Mouse (Mus musculus) adrenal gland (tissue): Measurements from ENCODE around the gene Msi2.

ENCODE experiments used
- intact Hi-C: fragments of 180-260 bp; cut with DNase I; formaldehyde crosslinking; loops from one replicate; pipeline ENCODE4 v1.15.1; 2025

Gene Msi2

DNA sequence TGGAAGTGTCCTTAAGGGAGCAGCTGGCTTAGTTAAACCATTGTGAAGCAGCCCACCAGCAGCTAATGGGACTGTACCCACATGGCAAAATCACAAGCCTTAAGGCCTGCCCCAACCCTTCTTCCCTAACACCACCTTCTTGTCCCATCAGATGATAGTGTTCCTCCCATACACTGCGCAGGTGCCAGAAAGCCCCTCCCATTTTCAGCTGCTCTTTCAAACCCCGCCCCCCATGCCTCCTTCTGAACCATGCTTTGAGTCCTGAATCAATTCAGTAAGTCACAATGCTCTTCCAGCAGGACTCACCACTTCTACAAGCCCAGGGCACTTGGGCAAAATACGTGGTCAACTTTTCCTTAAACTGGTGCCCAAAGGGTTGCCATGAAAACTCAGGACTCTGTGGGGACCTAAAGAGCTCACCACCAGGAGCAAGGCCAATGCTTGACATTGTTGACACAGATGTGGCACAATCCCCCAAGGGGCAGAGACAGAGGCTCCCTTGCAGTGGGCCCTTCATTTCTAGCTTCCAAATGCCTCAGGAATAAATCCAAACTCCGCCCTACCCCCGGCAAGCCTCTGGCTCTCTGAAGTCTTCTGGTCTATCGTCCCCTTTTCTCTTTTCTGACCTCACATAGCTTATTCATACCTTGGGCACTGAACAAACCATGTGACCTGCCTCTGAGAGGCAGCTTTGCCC, 169.3 kb downstream of the Msi2 start:
- intact Hi-C loops = no loop called here

DNA sequence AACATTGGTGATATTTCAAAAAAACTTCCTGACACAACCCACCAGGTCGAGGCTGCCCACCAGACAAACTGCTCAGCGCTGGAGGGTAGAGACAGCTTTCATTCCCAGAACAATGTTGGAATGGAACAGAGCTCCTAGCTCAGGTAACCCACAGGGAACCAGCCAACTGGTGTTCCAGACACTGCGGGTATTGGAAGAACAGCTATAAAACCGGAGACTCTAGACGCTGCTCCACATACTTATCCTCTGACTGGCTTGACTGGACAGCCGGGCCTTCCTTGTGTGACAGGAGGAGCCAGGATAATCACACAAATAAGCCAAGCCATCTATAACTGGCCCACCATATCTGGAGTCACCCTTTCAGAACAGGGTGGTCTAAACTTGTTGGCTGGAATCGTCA, 169.9 kb downstream of the Msi2 start:
- intact Hi-C loops = no loop called here

DNA sequence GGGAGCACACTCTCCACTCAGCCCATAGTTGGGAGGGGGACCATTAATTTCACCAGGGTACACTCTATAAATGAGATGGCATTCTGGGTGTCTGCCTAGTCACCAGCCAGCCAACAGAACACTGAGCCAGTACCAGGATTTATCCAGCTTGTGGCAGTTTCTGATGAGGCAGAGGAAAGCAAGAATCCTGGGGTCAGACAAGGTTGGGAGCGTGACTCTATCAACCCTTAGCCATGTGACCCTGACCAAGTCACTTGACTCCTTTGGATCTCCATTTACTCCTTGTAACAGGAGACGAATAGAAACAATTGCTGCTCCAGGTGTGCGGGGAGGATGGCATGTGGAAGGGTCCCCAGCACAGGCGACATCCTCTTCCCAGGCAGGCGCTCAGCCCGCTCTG, 174.5 kb downstream of the Msi2 start:
- intact Hi-C loops = loop anchor here (5.0 kb wide), 1 partner anchor 279 kb away; no protein-coding TSS in a partner anchor

DNA sequence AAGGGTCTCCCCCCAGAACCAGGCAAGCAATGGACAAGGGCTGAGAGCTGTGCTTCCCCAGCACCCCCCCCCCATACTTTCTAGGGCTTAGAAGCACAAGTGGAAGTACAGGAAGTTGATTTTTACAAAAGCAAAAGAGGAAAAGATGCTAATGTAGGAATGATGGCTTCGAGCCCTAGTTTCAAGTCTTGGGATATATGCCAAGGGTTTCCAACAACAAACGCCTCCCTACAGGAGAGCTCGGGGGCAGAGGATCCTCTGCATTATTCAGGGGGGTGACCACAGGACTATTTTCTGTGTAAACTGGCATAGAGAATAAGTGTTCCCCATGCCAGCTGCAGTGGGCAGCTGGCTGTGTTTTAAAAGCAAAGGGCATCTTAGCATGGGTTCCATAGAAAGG, 175.5 kb downstream of the Msi2 start:
- intact Hi-C loops = loop anchor here (5.0 kb wide), 1 partner anchor 279 kb away; no protein-coding TSS in a partner anchor

DNA sequence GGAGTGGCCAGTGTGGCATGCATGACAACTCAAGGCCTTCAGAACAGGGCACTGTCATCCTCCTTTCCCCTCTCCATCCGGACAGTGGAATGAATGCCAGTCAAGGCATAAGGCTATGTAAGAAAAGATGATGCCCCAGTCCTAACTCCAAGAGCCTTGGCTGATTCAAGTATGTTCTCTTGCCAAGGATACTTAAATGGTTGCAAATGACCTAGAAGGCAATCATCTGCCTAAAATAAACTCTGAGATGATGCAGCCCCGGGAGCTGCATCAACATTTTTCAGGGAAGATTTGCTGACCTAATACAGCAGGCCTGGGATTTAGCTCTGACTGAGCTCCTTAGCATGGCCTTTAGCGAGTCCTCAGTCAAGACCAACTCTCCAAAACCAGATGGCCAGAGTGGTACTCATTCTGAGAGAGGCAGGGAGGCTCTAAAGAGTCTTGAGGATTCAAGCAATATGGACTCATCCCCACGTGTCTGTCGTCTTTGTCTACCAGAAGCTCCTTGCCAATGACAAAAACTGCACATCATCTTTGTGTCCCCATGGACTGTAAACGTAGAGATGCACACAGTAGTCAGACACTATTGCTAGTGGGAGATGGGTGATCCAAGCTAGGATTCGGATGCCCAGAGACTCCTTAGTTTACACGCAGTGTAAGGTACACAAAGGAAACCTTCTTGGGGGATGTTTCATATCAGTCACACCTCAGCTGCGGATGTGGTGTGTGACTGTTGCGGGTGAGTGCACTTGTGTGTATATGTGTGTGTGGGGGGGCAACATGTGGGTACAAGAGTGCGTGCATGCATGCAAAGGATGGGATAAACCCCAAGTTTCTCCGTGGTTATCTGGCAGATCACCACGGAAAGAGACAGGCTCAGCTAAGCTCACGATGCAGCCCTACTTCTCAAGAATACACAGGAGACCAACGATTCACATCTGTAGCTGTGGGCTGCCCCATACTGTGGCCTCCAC, 176.4 kb downstream of the Msi2 start:
- intact Hi-C loops = loop anchor here (5.0 kb wide), 1 partner anchor 280 kb away; no protein-coding TSS in a partner anchor

DNA sequence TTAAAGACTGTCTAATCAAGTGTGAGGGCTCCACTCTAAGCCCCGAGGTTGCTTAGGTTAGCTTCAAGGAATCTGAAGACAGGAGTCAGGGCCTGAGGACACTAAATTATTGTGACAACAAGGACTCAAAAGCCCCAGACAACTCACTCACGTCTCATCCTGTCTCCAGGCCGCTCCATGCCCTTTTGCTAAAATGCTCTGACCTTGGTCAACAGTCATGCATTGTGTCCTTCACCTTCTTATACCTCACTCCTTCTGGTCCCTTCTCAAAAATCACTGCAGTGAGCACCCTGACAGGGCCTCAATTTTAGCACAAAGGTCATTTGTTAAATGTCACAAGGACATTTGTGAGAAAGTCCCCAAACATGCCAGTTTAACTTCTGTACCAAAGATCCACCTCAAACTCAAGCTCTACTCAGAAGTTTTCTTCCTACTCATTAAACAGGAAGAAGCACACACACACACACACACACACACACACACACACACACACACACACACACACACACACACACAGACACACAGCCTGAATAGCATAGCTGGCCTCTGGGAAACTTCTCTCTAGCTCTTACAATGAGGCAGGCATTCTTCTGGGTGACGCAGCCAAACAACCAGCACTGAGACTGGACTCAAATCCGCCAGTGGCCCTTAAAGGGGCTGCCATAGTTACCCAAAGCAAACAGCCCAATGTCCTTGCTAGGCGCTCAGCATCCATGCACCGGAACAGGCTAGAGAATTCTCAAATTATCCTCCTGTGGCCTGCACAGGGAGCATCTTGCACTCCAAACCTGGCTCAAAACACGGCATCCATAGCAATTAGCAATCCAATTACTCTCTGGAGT, 178.5 kb downstream of the Msi2 start:
- intact Hi-C loops = loop anchor here (5.0 kb wide), 1 partner anchor 282 kb away; no protein-coding TSS in a partner anchor

DNA sequence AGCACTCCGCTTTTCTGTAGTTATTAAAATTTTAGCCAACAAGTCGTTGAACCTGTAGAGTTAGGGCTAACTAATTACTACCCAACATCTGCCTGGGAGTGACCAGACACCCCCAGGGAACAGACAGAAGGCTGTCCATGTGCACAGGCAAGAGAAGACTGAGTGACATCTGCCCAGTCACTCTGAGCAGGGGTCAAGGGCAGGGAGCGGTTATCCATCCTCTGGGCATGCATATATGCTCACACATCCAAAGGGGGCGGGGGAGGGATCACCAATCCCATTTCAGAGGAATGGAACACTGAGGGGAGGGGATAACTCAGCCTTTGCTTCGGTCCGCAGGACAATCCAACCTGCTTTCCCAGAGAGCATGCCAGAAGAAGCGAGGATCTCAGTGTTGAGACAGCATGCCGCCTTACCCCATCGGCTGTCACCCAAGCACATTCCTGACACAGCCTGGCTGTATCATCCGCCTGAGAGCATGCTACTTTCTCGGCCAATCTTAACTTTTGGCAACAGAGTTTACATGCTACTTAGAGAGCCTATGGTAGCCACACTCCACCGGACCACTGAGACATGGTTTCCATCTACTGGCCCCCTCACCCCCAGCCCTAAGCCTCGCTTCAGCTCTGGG, 179.5 kb downstream of the Msi2 start:
- intact Hi-C loops = no loop called here

DNA sequence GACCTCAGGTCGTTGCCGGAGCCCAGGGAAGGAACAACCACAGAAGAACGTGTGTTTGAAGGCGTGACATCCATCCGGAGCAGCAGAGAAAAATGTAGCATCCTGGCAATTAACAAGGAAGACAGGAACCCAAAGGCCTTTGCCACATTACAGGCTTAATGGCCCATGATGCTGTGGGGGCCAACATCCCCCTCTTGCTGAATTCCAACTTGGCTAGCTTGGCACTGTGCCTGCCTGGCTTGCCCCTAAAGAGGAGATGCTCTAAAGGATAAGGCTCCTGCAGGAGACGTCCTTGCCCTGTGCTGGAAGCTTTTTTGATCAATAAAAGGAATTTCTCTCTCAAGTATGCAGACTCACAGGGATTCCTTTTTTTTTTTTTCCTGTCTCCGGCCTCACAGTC, 181.0 kb downstream of the Msi2 start:
- intact Hi-C loops = no loop called here

DNA sequence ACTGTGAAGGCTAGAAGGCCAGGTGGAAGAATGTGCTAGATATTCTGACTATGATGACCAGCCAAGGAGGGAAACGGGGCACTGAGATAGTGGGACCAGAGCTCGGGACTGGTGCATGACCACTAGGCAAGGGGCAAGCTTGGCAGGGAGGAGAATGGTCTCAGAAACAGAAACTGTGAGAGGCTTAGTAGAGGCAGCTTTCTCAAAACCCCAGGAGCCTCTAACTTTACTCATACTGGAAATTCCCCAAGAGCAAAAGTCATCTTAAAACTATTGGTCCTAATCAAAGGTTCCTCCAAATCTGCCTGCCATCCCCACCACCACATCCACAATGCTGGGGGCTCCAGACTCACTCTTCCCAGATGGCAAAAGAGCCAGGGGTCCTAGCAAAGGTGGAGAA, 181.5 kb downstream of the Msi2 start:
- intact Hi-C loops = no loop called here

DNA sequence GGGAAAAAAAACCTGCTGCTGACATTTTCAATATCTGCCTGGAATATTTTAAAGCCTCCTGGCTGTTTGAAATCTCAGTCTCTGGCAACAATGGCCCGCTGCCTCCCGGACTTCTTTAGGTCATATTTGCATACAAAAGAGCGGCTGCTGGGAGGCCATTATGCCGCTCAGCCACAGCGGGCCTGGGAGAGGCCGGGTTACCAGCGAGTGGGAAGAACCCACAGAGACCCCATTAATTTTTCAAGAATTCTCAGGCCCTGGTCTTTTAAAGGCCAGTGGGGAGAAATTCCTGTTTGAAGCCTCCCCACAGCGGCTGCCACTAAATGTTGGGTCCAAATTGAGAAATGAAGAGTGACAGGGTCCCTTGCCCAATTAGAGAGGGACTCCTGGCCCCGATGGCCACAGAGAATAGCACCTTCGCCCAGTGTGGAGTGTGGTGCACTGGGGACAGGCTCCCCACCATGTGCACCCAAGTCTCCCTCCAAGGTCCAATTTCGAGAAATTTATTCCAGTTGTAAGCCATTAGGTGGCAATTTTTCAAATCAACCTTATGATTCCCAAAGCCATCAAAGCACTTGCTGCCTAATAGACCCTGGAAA, 183.9 kb downstream of the Msi2 start:
- intact Hi-C loops = no loop called here

DNA sequence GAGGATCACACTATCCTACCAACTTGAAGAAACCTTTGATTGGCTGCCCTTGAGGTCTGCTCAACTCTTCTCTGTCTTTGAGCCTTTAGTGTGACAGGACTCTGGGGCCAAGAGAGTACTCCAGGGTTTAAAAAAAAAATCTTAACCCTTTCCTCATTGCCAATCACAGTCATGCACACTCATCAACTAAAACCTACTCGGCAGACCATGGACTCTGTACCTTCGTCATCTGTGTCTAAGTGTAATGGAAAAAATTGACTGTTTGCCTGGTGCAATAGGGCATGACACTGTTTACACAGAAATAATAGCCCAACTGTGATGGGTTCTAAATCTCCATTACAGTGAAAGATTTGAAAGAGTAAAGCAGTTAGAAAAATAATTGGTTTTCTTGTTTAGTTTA, 186.3 kb downstream of the Msi2 start:
- intact Hi-C loops = no loop called here

DNA sequence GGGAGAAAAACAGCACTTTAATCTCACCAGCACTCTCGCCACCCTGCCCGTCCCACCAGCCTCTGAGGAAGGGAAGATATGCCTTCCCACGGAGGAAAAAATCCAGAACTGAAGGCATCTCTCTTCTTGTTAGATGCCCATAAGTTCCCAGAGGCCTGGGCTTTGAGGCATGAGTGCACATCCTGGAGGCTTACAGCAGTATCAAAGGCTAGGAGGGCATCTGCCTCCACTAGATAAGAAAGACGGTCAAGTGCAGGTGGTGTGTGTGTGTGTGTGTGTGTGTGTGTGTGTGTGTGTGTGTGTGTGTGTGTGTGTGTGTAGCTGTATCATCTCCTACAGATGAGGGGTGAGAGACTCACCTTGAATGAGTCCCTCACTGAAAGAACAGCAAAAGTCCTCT, 188.3 kb downstream of the Msi2 start:
- intact Hi-C loops = no loop called here

DNA sequence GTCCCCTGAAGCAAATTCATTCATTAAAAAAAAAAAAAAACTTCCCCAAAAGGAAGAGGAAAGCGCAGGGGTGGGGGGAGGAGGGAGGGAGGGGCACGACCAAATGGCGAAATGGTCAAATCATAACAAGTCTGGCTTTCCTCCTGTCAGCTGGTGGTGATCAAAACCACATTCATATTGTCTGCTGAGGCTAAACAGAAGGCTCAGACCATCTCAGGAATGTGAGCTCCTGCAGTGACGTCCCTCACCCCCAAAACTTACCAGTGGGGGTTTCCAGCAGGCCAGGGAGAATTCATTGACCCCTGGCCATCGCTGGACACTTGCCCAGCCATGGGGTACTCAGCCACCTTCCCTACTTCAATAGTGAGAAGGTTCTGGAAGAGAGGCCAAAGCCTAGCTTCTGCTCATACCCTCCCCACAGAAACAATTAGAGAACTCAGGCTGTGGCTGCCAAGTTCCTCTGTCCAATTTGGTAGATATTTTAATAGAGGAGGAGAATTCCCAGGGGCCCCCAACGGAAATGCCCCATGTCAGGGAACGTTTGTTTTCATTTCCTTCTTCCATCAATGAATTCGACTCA, 189.7 kb downstream of the Msi2 start:
- intact Hi-C loops = no loop called here

DNA sequence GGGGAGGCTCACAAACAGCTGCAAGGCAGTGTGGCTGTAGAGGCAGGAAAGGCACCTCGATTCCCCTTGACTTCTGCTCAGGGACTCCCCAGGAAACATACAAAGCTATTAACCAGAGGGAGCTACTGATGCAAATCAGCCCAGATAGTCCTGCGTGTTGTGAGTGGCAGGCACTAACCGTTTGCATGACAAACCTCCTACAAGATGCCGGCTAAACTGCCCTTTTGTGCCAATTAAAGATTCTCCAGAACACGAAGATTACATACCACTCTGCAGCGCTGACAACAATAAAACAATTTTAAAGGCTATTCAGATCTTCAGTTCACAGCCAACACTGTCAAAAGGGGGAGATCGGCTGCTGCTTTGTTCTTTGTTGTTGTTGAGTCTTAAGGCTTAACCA, 191.6 kb downstream of the Msi2 start:
- intact Hi-C loops = no loop called here

DNA sequence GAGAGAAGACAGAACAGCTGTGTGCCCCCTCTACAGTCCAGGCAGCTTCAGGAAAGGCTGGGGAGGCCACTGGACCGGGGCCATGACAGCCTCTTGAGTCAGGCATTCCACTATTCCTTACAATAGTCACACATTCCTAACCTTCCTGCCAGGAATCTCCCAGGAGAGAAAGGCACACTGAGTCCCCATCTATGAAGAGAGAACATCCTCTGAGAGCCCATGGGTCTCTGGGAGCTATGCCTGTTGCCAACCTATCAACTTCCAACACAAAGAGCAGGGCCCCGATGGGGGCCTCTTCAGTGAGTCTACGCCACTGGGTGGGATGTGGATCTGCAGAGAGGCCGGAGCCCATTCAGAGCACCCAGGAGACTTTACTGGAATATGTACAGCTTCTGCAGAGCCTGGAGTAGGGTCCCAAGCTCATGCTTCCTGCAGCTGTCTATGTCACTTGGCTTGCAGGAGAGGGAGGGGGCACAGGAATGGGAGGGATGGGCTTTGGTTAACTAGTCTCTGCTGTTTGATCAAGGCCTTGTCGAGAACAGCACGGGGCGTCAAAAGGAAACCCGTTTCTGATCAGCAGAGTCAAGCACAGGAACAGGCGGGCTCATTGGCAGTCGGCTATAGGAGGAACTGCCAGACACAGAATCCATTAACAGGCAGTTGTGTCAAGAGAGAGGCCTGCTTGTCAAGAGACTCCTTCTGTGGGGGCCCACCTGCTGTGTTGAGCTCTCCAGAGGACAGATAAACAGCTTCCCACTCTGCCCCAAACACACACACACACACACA, 193.3 kb downstream of the Msi2 start:
- intact Hi-C loops = no loop called here

DNA sequence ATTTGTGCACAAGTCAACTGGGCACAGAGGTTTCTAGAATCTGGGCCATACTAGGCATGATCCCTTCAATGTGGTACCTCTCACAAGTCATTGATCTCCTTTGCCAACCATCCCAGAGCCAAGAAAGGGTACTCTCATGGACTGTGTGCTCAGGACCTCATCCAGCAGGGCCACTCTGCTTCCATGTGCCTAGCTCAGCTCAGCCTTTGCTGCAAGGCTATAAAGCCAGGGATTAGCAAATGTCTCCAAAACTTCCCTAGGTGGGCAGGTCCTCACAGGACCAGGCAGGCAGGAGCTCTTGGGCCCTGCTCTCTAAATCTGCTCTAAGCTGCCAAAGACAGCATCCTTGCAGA, 193.9 kb downstream of the Msi2 start:
- intact Hi-C loops = no loop called here

DNA sequence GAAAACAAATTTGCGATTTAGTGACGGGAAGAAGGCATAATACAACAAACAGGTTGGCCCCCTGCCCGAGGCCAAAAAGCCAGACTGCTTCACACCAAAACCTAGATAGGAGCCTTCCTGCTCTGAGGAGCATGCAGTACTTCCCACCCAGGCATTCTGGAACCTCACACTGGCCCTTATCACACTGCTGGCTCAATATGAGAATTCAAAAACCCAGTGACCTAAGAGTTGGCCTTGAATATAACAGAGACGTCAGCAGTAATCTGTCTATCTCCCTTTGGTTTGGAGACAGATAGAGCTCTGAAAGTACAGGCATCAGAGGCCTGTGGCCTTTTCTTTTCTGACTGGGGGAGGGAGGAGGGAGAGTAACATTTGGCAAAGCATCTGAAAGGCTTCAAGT, 194.4 kb downstream of the Msi2 start:
- intact Hi-C loops = no loop called here

DNA sequence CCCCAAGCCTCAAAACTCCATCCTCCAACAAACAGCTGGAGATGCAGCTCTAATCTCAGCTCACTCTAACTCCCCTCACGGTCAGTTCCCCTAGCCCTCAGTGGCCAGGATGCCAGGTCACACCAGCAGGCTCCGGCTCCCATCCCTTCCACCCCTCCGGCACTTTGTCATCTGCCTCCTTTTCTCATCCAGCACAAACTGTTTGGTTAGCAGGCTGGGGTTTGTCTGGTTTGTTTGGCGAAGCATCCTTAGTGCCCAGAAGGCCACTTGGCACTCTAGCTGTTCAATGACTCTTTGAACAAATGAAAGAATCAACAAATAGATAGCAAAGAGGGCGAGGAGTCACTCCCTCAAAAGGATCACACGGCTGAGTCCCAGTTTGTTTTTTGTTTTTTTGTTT, 194.8 kb downstream of the Msi2 start:
- intact Hi-C loops = no loop called here

DNA sequence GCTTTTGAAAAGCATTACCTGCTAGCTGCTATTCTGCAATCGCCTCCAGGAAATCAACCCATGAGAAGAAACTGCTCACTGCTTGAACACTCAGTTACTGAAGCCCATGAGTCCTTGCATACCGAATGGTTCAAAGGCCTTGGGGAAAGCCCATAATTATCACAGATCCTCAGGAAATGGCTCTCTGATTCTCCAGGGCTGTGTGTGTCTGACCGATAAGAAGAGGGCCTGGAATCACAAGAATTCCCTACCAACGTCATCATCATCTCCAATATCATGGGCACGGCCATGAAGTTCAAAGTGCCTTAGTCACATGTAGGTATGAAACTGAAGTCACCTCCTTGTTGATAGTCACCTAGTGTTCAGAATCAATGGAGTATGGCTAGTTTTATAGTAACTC, 196.2 kb downstream of the Msi2 start:
- intact Hi-C loops = no loop called here
